Mouse (Mus musculus) ES-E14 (cell line): Measurements from ENCODE around the gene Pitpnm2.

Experiments
- CHD2 ChIP-seq: IDR thresholded peaks from 2 replicates; pipeline ENCODE4 v1.6.1; 2014; ENCODE audit warnings: mild to moderate bottlenecking, low read depth, low read length, inconsistent platforms
- HCFC1 ChIP-seq: IDR thresholded peaks from 2 replicates; pipeline ENCODE4 v1.6.1; 2012; ENCODE audit warnings: low read length, inconsistent platforms, borderline replicate concordance; ENCODE audit not compliant: insufficient read depth
- ZNF384 ChIP-seq: IDR thresholded peaks from 2 replicates; pipeline ENCODE4 v1.6.1; 2012; ENCODE audit warnings: low read depth, low read length, inconsistent platforms

DNA sequence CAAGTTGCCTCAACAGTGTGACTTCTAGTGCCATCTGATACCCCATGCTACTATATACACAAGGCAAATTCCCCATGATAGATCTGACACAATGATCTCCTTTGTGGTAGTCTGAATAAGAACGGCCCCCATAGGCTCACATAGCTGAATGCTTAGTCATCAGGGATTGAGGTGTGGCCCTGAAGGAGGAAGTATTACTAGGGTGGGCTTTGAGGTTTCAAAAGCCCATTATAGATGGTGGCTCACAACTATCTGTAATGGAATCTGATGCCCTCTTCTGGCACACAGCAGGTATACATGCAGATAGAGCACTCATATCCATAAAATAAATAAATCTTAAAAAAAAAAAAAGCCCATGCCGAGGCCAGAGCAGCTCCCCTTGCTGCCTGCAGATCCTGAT lies 9.6 kb upstream of the Pitpnm2 start:
- TF ChIP-seq ZNF384 (no peak), CHD2 (no peak), HCFC1 (no peak)
